Mouse (Mus musculus): ENCODE results near the gene Usp50.

Usp50 gene

GRCm38 (mm10) chr2:126743389-126743788, 39.9 kb downstream of the Usp50 start:
- DNase-seq (ENCODE audit: low read depth, low spot score) = no peak

DNA sequence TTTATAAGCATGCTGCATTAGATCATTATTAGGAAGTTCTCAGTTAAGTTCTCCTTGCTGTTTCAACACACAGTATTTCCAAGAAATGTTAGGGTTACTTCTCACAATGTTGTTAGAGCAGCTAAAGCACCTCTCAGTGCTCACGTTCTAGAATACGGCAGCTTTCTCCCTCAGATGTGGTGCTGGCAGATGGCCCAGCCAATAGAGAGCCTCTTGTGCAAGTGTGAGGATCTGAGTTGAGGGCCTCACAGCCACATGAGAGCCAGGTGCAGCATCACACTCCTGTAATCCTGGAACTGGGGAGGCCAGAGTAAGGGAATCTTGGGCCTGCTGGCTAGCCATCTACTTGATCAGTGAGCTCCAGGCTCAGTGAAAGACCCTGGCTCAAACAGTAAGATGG, 43.0 kb downstream of the Usp50 start:
- no peak for DNase-seq (ENCODE audit: low read depth, low spot score)

DNA sequence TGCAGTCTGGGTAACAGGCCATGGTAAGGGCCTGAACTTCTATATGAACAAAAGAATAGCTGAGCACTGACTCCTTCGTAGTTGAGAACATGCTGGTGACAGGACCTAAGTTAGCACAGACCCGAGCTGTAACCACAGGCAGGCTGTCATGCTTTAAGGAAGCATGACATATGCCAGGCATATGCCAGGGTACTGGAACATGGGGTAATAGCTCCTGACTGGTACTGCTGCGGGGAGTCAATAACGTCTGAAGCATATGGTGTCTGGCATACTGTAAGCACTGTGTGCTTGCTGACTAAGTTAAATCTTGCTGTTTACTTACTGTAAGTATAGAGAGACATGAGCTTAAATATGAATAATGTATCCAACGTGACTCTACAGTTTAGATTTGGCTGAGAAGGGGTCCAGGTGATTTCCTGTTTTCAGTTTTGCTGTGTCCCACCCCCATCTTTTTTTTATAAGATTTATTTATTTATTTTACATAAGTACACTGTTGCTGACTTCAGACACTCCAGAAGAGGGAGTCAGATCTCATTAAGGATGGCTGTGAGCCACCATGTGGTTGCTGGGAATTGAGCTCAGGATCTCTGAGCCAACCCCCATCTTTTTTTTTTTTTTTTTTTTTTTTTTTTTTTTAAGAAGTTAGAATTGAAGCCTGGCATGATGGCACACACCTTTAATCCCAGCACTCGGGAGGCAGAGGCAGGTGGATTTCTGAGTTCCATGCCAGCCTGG, 47.8 kb downstream of the Usp50 start:
- DNase-seq (ENCODE audit: low read depth, low spot score) = no peak

DNA sequence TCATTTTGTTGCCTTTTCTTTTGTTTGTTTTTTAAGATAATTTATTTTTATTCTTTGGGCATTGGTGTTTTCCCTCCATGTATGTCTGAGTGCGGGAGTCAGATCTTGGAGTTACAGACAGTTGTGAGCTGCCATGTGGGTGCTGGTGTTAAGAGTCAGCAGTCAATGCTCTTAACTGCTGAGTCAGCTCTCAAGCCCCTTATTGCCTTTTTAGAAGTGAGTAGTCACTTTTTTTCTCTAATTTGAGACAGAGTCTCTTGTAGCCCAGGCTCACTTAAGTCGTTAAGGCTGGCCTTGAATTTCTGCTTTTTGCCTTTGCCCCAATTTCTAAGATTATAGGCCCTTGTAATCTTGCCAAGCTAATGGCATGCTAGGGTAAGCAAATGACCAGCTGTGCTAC, 52.8 kb downstream of the Usp50 start:
- DNase-seq (ENCODE audit: low read depth, low spot score) = no peak

- no peak for DNase-seq (ENCODE audit: low read depth, low spot score)
Measured at GRCm38 (mm10) chr2:126729207-126729606, 54.1 kb downstream of the Usp50 start.

GRCm38 (mm10) chr2:126712950-126713349, 70.3 kb downstream of the Usp50 start:
- DNase-seq (ENCODE audit: low read depth, low spot score) = no peak

DNA sequence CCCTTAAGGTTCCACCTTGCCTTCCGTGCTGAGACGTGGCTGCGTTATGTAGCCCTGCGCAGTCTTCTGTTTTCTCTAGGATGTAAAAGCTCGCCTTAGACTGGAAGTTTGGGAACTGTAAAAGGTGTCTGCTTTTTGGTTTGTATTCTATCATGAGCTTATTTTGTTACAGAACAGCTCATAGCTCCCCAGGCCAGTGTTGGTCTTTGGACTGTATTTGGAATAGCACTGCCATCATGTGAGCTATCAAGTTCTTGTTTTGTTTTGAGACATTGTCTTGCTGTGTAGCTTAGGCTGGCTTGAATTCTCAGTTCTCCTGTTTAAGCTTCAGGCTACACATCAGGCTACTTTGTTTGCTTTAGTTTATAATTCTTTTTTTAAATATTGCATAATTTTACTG, 70.7 kb downstream of the Usp50 start:
- DNase-seq (ENCODE audit: low read depth, low spot score) = no peak

DNA sequence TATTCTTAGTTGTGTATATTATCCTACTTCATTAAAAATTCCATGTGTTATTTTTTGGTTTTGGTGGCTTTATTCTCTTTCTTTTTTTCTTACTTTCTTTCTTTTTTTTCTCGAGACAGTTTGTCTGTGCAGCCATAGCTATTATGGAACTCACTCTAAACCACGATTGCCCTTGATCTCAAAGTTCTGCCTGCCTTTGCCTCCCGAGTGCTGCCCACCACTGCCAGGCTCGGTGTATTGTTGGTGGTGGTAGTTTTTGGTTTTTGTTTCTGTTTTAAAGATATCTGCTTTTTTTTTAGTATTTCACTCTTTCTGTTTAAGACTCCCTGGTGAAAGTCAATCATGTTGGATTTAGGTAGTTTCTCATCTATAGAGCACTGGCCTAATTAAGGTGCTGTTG, 74.9 kb downstream of the Usp50 start:
- peak; percentile 27 for DNase-seq (ENCODE audit: low read depth, low spot score)

GRCm38 (mm10) chr2:126707438-126707779, 75.9 kb downstream of the Usp50 start:
- DNase-seq (ENCODE audit: low read depth, low spot score) = no peak

DNA sequence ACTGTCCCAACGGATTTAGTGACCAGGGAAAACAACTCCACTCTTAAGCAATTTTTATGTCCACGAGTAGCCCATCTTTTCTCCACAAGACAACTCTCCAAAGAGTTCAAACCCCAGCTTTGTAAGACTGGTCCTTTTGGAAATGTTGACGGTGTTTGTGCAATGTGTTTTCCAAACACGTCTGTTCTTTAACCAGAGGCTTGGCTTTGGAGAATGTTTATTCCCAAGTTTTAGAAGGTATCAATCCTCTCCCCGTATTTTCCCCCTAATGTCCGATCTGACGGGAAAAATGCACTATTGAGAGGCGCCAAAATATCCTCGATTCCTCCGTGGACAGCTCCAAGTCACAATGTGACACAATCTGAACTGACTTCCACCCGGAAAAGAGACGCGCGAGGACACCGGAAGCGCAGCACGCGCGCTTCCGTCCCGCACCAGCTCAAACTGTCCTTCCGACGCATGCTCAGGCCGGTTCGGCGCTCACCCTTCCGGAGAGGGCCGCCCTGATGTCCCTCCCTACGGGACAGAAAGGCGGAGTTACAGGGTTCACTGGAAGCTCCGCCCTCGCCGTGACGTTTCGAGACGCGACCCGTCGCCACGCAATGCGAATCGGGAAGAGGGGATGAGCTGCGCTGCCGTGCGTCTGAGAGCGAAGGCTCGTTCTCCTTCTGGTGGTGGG, 76.4 kb downstream of the Usp50 start, which contains the start of gene Usp8:
TSS of gene Usp8 (plus strand) at position 570 of the 679 bp plus-strand sequence.
- DNase-seq (ENCODE audit: low read depth, low spot score) = peak; percentile 95

DNA sequence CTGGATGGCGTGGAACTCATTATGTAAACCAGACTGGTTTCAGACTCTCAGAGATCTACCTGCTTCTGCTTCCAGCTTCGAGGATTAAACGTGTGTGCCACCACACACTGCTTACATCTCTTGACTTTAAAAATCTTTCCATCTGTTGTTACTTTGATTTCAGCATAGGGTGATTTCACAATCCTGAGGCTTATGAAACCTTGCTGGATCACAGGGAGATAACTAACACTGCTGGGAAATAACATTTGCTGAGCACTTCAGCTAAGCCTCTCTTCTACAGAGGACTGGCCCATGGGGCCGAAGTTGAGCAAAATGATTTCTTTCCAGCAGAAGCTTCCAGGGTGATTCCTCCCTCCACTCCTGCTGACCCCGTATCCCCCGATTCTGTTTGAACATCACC, 88.0 kb downstream of the Usp50 start:
- DNase-seq (ENCODE audit: low read depth, low spot score) = no peak

GRCm38 (mm10) chr2:126691290-126691689, 92.0 kb downstream of the Usp50 start:
- no peak for DNase-seq (ENCODE audit: low read depth, low spot score)

DNA sequence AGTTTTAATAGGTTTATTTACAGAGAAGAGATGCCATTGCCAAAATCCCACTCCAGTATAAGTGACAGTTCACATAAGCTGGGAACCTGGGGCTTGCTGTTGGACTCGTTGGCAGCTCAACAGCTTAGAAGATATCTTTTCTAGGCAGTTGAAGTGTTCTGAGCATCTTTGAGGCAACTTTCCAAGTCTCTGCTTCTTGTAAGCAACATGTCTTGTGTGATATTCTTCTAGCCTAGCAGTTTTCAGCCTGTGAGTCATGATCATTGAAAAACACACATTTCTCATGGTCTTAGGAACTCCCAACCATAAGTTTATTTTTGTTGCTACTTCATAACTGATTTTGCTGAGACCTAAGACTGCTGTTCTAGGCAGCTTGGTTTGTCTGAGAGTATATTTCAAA, 100.3 kb downstream of the Usp50 start:
- no peak for DNase-seq (ENCODE audit: low read depth, low spot score)

- DNase-seq (ENCODE audit: low read depth, low spot score) = no peak
Measured at GRCm38 (mm10) chr2:126682333-126682732, 100.9 kb downstream of the Usp50 start.

GRCm38 (mm10) chr2:126677366-126677765, 105.9 kb downstream of the Usp50 start:
- DNase-seq (ENCODE audit: low read depth, low spot score) = no peak

DNA sequence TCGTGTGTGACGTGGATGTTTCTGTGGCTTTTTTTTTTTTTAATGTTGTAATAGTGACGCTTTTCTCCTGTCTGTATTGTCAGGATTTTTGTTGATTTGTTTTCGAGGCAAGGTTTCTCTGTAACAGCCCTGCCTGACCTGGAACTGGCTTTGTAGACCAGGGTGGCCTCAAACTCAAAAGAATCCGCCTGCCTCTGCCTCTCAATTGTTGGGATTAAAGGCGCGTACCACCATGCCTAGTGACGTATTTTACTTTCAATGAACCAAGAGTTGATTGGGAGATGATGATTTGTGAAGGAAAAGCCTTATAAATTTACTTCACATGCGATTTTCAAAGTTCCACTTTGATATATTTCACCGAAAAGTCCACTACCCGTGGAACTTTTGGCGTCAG, 107.2 kb downstream of the Usp50 start, which contains the start of gene Gabpb1:
TSS of gene Gabpb1 (minus strand) at position 216 of the 394 bp plus-strand sequence.
- DNase-seq (ENCODE audit: low read depth, low spot score) = no peak

DNA sequence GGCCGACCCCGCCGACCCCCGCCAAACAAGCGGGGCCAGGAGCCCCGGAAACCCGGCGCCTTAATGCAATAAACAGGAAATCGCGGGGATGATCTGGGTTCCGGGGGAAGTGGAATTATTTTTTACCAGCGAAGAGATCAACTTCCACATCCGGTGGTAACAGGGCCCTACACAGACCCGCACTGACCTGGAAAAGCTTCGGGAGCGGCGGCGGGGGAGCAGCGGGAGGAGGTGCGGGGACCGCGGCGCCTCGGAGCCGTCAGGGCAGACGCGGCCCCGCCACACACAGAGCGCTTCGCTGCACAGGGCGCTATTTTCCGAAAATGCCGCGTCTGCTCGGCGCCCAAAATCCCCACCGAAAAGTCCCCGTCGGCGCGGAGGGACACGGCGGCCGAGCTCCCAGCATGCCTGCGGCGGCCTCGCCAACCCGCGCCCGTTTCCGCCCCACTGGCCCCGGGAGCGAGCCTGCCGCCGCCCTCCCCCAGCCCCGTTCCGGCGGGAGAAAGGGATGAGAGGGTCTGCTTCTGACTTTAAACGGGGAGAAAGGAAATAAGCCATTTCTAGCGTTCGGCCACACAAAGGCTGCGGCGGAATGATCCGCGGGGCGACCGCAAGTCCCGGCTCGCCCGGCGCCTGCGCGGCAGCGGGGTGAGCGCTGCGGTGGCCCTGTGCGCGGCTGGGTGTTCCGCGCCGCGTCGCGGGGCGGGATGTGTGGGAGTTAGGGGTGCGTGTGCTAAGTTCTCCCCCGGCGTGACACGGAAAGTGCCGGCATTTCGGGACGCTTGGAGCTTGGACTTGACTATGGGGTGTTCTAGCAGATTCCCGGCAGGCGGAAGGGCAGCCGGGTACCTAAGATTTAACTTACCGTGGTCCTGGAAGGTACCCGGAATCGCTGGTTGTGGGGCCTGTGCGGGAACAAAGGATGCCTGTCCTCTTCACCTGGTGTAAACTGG, 107.8 kb downstream of the Usp50 start:
- peak; percentile 97 for DNase-seq (ENCODE audit: low read depth, low spot score)

GRCm38 (mm10) chr2:126674441-126675168, 108.7 kb downstream of the Usp50 start:
- DNase-seq (ENCODE audit: low read depth, low spot score) = peak; percentile 75

DNA sequence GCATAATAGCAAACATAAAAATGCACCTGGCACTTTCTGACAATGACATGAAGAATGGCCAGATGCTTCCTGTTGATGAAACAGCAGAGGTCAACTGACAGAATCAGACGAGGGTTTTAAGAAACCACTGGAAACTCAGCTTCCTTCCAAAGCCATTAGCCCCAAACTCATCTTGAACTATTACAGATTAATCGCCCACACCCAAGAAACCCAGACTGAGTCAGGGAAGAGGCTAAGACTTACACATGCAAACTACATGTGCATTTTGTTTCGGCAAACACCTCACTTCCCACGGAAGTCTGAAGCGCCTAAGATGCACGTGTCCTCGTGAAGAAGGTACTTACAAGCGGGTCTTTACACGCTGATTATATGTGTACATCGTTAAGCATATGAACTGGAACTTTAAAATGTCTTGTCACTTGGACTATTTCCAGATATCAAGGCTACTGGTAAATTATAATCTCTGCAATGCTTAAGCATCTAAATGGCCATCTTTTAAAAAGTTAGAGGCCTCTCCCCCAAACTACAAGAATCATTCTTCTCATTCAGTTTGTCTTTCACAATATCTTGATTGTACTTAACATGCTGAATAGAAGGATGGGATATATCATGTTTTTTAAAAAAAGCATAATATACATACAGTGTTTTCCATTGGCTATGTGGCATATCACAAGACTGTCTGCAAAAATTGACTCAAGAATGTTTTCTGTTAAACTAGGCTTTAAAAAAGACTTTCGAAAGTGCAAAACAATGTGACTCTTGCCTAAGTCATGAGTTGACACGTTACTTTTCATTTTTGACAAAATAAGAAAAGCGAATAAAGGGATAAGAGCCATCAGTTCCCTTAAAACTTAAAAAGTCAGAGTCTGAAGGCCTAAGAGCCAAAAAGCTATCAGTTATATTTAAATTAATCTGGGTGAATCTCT, 109.7 kb downstream of the Usp50 start:
- DNase-seq (ENCODE audit: low read depth, low spot score) = peak; percentile 72

GRCm38 (mm10) chr2:126668621-126669252, 114.5 kb downstream of the Usp50 start:
- no peak for DNase-seq (ENCODE audit: low read depth, low spot score)

Data from CD4-positive helper T cell, adult 2 months (primary cell).